Mouse (Mus musculus) lung, adult 2 months (tissue): ENCODE measurements at regions not wholly inside any gene's neighbourhood (a gene's known extent, or its start where the extent isn't known, plus 50 kb on each side); places are given as distances from the start of the nearest gene placed in this dataset.

Experiments
- CTCF ChIP-seq: fragments of 200-500 bp; IDR thresholded peaks from 2 replicates; pipeline ENCODE4 v1.5.1; 2011; ENCODE audit warnings: mild to moderate bottlenecking, low read length, control low read depth; ENCODE audit not compliant: insufficient read depth
- POLR2A ChIP-seq: fragments of 200-500 bp; IDR thresholded peaks from 2 replicates; pipeline ENCODE4 v1.6.1; 2011; ENCODE audit warnings: low read depth, mild to moderate bottlenecking, control low read depth, low read length, borderline replicate concordance; ENCODE audit errors: extremely low read depth

GRCm38 (mm10) chr2:117570987-117571386 lies 228.2 kb upstream of the Rasgrp1 start:
- TF ChIP-seq CTCF (no peak), POLR2A (no peak)
